Mouse (Mus musculus): ENCODE measurements around the gene Klhdc7b. TPM values are rescaled to one million over a fixed set of nuclear protein-coding genes. Genes with fewer than 3 reads are reported as not detected.
A peak's percentile ranks its signal among the peaks of the same experiment; 100 is the strongest.

Klhdc7b gene
- polyA plus RNA-seq, 1 experiment from 2014 or later, result not detected

DNA sequence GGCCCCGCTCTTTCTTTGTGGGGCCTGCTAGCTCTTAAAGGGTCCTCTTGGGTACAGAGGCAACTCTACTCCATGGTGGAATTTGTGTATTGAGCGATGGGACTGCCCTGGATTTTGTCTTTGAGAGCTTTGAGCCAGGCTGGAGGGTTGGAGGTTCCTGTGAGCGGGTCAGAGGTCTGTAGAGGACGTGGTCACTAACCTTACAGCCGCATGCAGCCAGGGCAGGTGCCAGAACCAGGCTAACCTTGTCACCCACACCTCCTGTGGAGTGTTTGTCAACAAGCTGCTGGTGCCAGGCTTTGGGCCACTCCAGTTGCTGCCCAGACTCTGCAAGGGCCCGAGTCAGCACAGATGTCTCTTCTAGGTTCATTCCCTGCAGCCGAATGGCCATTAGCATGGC lies 8.7 kb upstream of the Klhdc7b start:
- H3K4me2 ChIP-seq (replicated peaks), result no peak overlapping the region
- 84% methylated on average over 7 of the region's 7 CpGs for WGBS
- no peak overlapping the region for H3K4me3 ChIP-seq
- peaks cover 56% of the 10 kb centered on the region for H3K27me3 ChIP-seq
- no peak overlapping the region for H3K27ac ChIP-seq (replicated peaks)
- no peaks in the 10 kb centered on the region for H3K9me3 ChIP-seq
- peaks cover 30% of the 10 kb centered on the region for H3K4me1 ChIP-seq
- ATAC-seq (ENCODE audit: low FRiP score, low read depth), result no peak
- H3K9ac ChIP-seq (replicated peaks), result no peak overlapping the region
- peaks cover 16% of the 10 kb centered on the region for H3K36me3 ChIP-seq

DNA sequence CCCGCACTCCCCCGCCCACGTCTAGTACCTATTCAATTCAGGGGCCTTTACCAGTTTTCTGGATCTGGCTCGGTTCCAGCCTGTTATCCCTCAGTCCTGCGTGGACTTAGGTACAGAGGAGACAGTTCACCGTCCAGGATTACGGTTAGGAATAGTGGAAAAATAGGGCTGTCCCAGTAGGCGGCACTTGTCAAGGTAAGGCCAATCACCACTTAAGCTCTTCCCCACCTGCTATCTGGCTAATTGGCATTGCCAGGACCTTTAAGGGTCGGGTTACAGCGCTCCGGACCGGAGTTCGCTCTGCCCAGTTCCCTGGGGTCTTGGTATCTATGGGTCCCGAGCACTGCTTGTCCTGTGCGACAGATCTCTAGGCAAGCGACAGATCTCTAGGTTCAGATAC lies 7.8 kb upstream of the Klhdc7b start, which contains the start of gene Tymp:
Gene Tymp (minus strand): TSS at position 83 of the 400 bp plus-strand sequence.
- peaks cover 30% of the 10 kb centered on the region for H3K4me1 ChIP-seq
- peaks cover 7% of the 10 kb centered on the region for H3K36me3 ChIP-seq
- no peak within 1 kb of the TSS for H3K27ac ChIP-seq (replicated peaks)
- no peak within 1 kb of the TSS for H3K4me2 ChIP-seq (replicated peaks)
- 24% methylated on average over 16 of the region's 16 CpGs for WGBS
- no peak for ATAC-seq (ENCODE audit: low FRiP score, low read depth)
- no peak within 1 kb of the TSS for H3K4me3 ChIP-seq
- H3K9ac ChIP-seq (replicated peaks), result no peak within 1 kb of the TSS
- H3K9me3 ChIP-seq, result no peaks in the 10 kb centered on the region
- peaks cover 58% of the 10 kb centered on the region for H3K27me3 ChIP-seq

DNA sequence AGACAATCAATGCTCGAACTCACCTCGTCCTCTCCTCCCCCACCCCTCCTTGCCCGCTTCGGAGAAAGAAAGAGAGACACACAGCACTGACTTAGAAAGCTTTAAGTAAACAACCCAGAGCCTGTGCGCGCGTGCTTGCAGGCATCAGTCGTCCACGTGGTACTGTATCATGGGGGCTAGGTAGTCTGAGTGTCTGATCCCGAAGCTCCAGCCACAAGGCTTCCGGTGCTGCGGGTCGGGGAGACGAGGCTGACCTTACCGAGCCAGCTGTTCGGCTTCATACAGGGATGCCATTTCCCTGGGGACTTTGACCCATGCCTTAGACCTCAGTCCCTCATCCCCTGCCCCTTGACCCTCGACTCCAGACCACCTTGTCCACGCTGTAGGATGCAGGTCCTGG lies 7.4 kb upstream of the Klhdc7b start:
- Histone ChIP-seq H3K27ac (replicated peaks) (no peak overlapping the region), H3K27me3 (peaks cover 58% of the 10 kb centered on the region), H3K36me3 (peaks cover 3% of the 10 kb centered on the region), H3K9ac (replicated peaks) (no peak overlapping the region), H3K4me3 (no peak overlapping the region), H3K9me3 (no peaks in the 10 kb centered on the region), H3K4me1 (peaks cover 30% of the 10 kb centered on the region), H3K4me2 (replicated peaks) (no peak overlapping the region)
- no peak for ATAC-seq (ENCODE audit: low FRiP score, low read depth)
- 4% methylated on average over 18 of the region's 18 CpGs for WGBS

DNA sequence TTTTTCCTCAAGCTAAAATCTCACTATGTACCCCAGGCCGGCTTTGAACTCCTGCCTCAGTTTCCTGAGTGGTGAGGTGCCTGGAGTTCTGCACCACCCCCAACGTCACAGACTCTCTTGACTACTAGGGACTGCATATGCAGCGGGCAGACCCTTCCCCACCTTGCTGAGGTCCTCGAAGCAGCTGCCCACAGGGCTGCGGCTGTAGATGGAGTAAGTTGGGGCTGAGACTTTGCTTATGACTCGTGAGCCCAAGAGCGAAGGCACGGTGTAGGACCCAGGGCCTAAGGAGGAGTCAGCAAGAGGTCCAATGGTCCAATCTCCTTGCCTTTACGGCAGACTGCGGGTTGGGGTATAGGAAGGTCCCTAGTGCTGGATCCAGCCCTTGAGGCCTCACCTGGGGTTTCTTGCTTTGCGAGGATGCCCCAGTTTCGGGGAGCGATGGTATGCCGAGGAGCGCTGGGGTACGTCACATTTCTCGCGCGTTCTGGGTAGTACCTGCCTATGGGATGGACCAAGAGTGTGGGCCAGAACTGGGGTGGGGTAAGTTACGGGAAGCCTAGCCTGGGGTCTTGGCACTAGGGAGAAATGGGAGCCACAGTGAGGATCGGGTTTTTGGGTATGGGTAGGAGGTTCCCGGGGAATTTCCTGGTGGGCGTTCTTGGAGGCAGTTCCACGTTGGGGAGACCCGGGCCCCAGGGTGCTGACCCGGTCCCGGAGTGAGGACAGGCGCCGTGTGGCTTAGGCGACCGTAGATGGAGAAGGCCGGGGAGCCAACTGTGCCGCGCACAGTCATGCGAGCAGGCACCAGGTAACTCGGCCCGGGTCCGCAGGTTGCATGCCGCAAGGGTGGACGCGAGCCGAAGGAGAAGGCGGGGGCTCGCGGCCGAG lies 6.5 kb upstream of the Klhdc7b start:
- Histone ChIP-seq H3K36me3 (no peaks in the 10 kb centered on the region), H3K4me1 (peaks cover 22% of the 10 kb centered on the region), H3K4me2 (replicated peaks) (peak overlapping the region; percentile 63), H3K9ac (replicated peaks) (peak overlapping the region; percentile 52; the same call in 1 of the 2 replicates), H3K27me3 (peaks cover 58% of the 10 kb centered on the region), H3K27ac (replicated peaks) (no peak overlapping the region), H3K4me3 (peak overlapping the region; percentile 39), H3K9me3 (no peaks in the 10 kb centered on the region)
- WGBS, result 12% methylated on average over 46 of the region's 46 CpGs
- ATAC-seq (ENCODE audit: low FRiP score, low read depth), result no peak

DNA sequence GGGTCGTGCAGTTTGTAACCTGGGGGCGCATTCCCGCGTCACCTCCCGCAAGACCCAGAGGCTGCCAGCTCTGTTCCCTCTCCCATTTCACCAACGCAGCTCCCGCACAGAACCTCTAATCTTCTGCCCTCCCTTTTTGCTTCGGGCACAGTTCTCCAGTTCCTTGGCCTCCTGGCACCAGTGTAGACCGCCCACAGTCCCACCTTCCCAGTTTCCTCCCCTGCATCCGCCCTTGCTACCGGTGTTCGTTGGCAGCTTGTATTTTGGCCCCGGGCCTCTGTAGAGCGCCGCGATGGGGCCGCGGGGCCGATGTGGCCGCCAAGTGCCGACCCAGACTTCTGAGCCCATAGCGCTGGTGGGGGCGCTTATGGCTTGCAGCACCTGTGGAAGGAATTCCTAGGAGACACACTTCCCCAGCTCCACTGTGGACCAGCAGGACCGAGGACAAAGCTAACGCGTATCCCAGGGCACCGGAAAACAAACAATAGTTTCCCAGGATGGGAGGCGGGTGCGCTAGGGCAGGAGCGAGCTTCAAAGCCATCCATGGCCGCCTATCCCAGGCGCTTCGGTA lies 5.8 kb upstream of the Klhdc7b start, which contains the start of gene Odf3b:
Gene Odf3b (minus strand): TSS at position 452 of the 571 bp plus-strand sequence.
- H3K27ac ChIP-seq (replicated peaks), result no peak within 1 kb of the TSS
- peaks cover 58% of the 10 kb centered on the region for H3K27me3 ChIP-seq
- peak within 1 kb of the TSS; percentile 39 for H3K4me3 ChIP-seq

DNA sequence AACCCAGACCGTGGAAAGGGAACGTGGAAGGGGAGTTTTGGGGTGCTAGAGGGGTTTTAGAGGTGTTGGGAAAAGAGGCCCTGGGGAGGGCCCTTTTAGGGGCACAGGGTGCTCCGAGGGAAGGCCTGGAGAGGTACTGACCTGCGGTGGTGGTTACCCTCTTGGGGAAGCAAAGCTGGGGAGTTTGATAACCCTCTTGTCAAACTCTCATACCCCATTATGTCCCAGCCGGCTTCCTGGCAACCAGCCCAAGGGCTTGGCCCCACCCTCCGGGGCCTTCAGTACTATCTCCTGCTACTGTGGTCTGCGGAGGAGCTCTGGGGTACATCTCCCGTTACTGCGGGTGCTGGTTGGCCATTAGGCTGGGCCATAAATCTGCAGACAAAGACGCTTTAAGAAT lies 5.3 kb upstream of the Klhdc7b start:
- H3K4me1 ChIP-seq, result peaks cover 15% of the 10 kb centered on the region
- H3K4me2 ChIP-seq (replicated peaks), result peak overlapping the region; percentile 63
- peak overlapping the region; percentile 39 for H3K4me3 ChIP-seq
- no peak overlapping the region for H3K9ac ChIP-seq (replicated peaks)
- H3K36me3 ChIP-seq, result no peaks in the 10 kb centered on the region
- H3K27ac ChIP-seq (replicated peaks), result no peak overlapping the region
- no peak for ATAC-seq (ENCODE audit: low FRiP score, low read depth)
- peaks cover 58% of the 10 kb centered on the region for H3K27me3 ChIP-seq
- 11% methylated on average over 10 of the region's 10 CpGs for WGBS
- H3K9me3 ChIP-seq, result no peaks in the 10 kb centered on the region

More for the DNA sequence above, 5.8 kb upstream of the Klhdc7b start, which contains the start of gene Odf3b:
- Histone ChIP-seq H3K9ac (replicated peaks) (peak within 1 kb of the TSS; percentile 52; the same call in 1 of the 2 replicates), H3K4me2 (replicated peaks) (peak within 1 kb of the TSS; percentile 63), H3K4me1 (peaks cover 20% of the 10 kb centered on the region), H3K36me3 (no peaks in the 10 kb centered on the region), H3K9me3 (no peaks in the 10 kb centered on the region)
- ATAC-seq (ENCODE audit: low FRiP score, low read depth), result no peak
- under 1% methylated on average over 33 of the region's 33 CpGs for WGBS

DNA sequence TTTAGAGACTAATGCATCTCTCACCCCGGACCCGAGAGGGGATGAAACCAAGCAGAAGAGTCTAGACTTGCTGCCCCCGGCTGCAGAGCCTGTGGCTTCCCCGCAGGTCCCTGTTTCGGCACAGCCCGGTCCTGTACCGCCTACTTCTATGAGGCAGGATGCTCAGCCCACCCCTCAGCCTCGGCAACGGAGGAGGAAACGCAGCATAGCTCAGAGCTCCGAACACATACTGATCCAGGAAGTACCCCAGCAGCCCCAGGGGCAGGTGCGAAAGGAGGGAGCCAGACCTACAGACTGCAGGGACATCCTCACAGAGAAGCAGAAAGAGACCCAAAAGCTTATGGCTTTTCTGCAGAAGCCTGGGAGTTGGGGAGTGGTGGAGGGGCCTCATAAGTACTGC lies 2.4 kb downstream of the Klhdc7b start:
- Histone ChIP-seq H3K27me3 (peaks cover 7% of the 10 kb centered on the region), H3K4me3 (no peak overlapping the region), H3K4me2 (replicated peaks) (no peak overlapping the region), H3K4me1 (no peaks in the 10 kb centered on the region), H3K36me3 (no peaks in the 10 kb centered on the region), H3K9ac (replicated peaks) (no peak overlapping the region), H3K27ac (replicated peaks) (no peak overlapping the region), H3K9me3 (no peaks in the 10 kb centered on the region)
- ATAC-seq (ENCODE audit: low FRiP score, low read depth), result no peak
- 57% methylated on average over 12 of the region's 12 CpGs for WGBS

DNA sequence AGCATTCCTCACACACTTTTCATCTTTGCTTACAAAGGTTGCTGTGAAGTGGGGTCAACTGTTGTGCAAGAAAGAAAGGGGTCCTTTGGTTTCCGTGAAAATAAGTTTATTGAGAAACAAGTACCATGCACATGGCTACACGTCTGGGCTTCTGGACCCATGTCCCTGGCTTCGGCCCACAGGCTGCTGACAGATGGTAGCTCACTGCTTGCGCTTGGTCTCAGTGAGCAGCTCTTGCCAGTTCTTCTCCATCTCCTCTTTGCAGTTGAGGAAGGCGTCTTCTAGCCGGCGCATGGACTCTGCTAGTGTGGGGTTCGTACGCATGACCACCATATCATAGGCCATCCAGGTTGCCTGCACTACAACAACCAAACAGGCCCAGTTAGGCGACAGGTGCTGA lies 5.4 kb downstream of the Klhdc7b start:
- H3K27me3 ChIP-seq, result peaks cover 7% of the 10 kb centered on the region; the same call in 1 of the 2 replicates
- H3K27ac ChIP-seq (replicated peaks), result no peak overlapping the region
- ATAC-seq (ENCODE audit: low FRiP score, low read depth), result no peak
- no peak overlapping the region for H3K4me3 ChIP-seq
- H3K9ac ChIP-seq (replicated peaks), result no peak overlapping the region
- WGBS, result 90% methylated on average over 10 of the region's 10 CpGs
- H3K4me2 ChIP-seq (replicated peaks), result no peak overlapping the region
- no peaks in the 10 kb centered on the region for H3K9me3 ChIP-seq
- no peaks in the 10 kb centered on the region for H3K36me3 ChIP-seq
- H3K4me1 ChIP-seq, result no peaks in the 10 kb centered on the region

DNA sequence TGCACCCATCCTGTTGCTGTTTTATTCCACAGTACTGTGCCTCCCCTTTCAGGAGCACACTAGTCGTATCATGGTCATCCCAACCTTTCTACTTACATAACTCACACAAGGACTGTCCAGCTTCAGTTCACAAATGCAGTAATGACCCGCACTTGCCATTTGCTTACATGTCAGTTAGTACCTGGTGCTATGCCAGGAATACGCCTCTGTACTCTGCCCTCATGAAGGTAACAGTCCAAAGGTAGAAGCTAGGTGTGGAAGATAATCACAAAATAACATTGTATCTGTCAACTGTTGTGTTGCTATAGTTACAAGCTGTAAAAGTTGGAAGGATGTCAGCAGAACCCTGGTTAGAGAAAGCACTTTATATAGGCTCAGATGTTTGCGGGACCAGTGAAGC lies 12.2 kb downstream of the Klhdc7b start:
- 93% methylated on average over 4 of the region's 4 CpGs for WGBS
- H3K9ac ChIP-seq (replicated peaks), result no peak overlapping the region
- H3K36me3 ChIP-seq, result no peaks in the 10 kb centered on the region
- no peak for ATAC-seq (ENCODE audit: low FRiP score, low read depth)
- H3K4me3 ChIP-seq, result no peak overlapping the region
- no peak overlapping the region for H3K27ac ChIP-seq (replicated peaks)
- H3K4me1 ChIP-seq, result no peaks in the 10 kb centered on the region
- no peak overlapping the region for H3K4me2 ChIP-seq (replicated peaks)
- H3K27me3 ChIP-seq, result no peaks in the 10 kb centered on the region
- H3K9me3 ChIP-seq, result no peaks in the 10 kb centered on the region

DNA sequence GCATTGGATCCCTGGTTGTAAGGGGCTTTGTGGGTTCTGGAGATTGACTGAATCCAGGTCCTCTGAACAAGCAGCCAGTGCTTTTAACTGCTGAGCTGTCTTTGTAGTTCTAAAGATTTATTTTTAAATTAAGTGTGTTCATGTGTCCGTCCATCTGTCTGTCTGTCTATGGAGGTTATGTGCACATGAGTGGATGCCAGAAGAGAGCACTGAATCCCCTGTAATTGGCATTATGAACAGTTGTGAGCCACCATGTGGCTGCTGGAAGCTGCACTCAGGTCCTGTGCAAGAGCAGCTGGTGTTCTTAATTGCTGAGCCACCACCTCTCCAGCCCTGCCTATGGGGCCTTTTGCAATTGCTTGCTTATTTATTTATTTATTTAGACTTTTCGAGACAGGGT lies 13.4 kb downstream of the Klhdc7b start:
- Histone ChIP-seq H3K4me3 (no peak overlapping the region), H3K27me3 (no peaks in the 10 kb centered on the region), H3K9me3 (no peaks in the 10 kb centered on the region), H3K4me1 (no peaks in the 10 kb centered on the region), H3K27ac (replicated peaks) (no peak overlapping the region), H3K9ac (replicated peaks) (no peak overlapping the region), H3K4me2 (replicated peaks) (no peak overlapping the region), H3K36me3 (no peaks in the 10 kb centered on the region)
- ATAC-seq (ENCODE audit: low FRiP score, low read depth), result no peak
- 88% methylated on average over 2 of the region's 2 CpGs for WGBS

DNA sequence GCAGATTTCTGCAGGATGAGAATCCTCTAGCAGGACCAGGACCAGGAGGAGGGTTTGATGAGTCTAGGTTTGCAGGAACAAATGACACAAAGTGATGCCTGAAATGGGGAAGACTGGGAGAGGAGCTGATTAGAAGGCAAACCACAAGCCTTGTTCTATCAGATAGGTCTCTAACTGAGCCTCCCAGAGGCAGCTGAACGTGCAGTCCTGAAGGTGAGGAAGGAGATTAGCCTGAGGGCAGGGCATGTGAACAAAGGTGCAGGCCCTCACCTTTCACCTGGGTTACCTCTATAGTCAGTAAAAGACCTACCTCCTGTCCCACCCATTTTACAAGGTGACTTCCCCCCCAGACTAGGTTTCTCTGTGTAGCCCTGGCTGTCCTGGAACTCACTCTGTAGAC lies 15.0 kb downstream of the Klhdc7b start:
- 57% methylated on average over 1 of the region's 1 CpGs for WGBS
- Histone ChIP-seq H3K4me1 (no peaks in the 10 kb centered on the region), H3K27ac (replicated peaks) (no peak overlapping the region), H3K4me3 (no peak overlapping the region), H3K4me2 (replicated peaks) (no peak overlapping the region), H3K9ac (replicated peaks) (no peak overlapping the region), H3K27me3 (no peaks in the 10 kb centered on the region), H3K36me3 (no peaks in the 10 kb centered on the region), H3K9me3 (no peaks in the 10 kb centered on the region)
- no peak for ATAC-seq (ENCODE audit: low FRiP score, low read depth)

DNA sequence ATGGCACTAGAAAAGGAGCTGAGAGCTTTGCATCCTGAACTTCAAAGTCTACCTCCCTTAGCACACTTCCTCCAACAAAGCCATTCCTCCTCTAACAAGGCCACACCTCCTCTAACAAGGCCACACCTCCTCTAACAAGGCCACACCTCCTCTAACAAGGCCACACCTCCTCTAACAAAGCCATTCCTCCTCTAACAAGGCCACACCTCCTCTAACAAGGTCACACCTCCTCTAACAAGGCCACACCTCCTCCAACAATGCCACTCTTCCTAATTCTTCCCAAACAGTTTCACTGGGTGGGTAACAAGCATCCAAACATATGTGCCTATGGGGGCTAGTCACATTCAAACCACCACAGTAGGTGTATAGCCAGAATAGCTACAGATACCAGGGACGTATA lies 17.8 kb downstream of the Klhdc7b start:
- no peaks in the 10 kb centered on the region for H3K36me3 ChIP-seq
- no peaks in the 10 kb centered on the region for H3K27me3 ChIP-seq
- H3K9ac ChIP-seq (replicated peaks), result no peak overlapping the region
- H3K27ac ChIP-seq (replicated peaks), result no peak overlapping the region
- ATAC-seq (ENCODE audit: low FRiP score, low read depth), result no peak
- WGBS, result 89% methylated on average over 1 of the region's 1 CpGs
- peaks cover 5% of the 10 kb centered on the region; the same call in 1 of the 2 replicates for H3K9me3 ChIP-seq
- no peak overlapping the region for H3K4me2 ChIP-seq (replicated peaks)
- no peak overlapping the region for H3K4me3 ChIP-seq
- H3K4me1 ChIP-seq, result no peaks in the 10 kb centered on the region

All from midbrain, embryonic 12.5 days (tissue).